Mouse (Mus musculus): ENCODE data around the gene Zscan4c.
"Not testable (repeated sequence)": the region's sequence is repeated elsewhere in the genome, so short reads cannot be mapped to it uniquely, and the experiment has no call there.

Gene Zscan4c

DNA sequence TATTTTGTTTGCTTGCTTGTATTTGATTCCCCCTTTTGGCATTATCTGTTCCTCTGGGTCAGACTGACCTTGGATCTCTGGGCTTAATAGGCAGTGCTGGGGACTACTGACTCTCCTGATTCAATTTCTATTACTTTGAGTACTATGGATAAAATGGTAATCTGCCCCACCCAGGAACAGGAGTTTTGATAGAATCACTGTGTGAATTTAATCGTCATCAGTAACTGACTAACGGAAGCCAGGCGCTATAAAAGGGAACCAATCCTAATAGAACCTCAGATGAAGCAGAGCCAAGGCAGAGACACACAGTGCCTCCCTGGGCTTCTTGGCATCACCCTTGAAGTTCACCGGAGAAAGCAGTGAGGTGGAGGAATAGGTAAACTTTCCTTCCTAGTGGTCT, at the start of gene Zscan4c:
TSS of gene Zscan4c (plus strand) at position 301 of the 400 bp plus-strand sequence.
- in situ Hi-C loops (cut with MboI; ENCODE audit: unreplicated experiment in 2 of 2): not testable (repeated sequence)
